Mouse (Mus musculus) cerebellum, adult 11-12 months (tissue): ENCODE measurements at regions not wholly inside any gene's neighbourhood (a gene's known extent, or its start where the extent isn't known, plus 50 kb on each side); places are given as distances from the start of the nearest gene placed in this dataset.

Source experiments
- DNase-seq: peaks from one replicate; pipeline ENCODE4 v3.0.0; 2022

- DNase-seq, result no peak
Measured at GRCm38 (mm10) chr4:31403976-31404375, 559.9 kb upstream of the Map3k7 start.

GRCm38 (mm10) chr4:31404840-31405714 is 558.8 kb upstream of the Map3k7 start:
- no peak for DNase-seq

- no peak for DNase-seq
Measured at GRCm38 (mm10) chr4:31410157-31410556, 553.7 kb upstream of the Map3k7 start.

- no peak for DNase-seq
Measured at GRCm38 (mm10) chr4:31411770-31412525, 551.9 kb upstream of the Map3k7 start.

GRCm38 (mm10) chr4:31417161-31417560 is 546.7 kb upstream of the Map3k7 start:
- no peak for DNase-seq

GRCm38 (mm10) chr4:31419240-31419639 is 544.7 kb upstream of the Map3k7 start:
- DNase-seq, result no peak

GRCm38 (mm10) chr4:31420167-31420566 is 543.7 kb upstream of the Map3k7 start:
- DNase-seq, result no peak

- DNase-seq, result no peak
Measured at GRCm38 (mm10) chr4:31421386-31421785, 542.5 kb upstream of the Map3k7 start.

- no peak for DNase-seq
Measured at GRCm38 (mm10) chr4:31425135-31425534, 538.8 kb upstream of the Map3k7 start.

- no peak for DNase-seq
Measured at GRCm38 (mm10) chr4:31425716-31426115, 538.2 kb upstream of the Map3k7 start.

- DNase-seq, result no peak
Measured at GRCm38 (mm10) chr4:31426169-31427030, 537.5 kb upstream of the Map3k7 start.

GRCm38 (mm10) chr4:31433943-31434342 is 530.0 kb upstream of the Map3k7 start:
- DNase-seq, result no peak

- no peak for DNase-seq
Measured at GRCm38 (mm10) chr4:31454898-31455297, 509.0 kb upstream of the Map3k7 start.

GRCm38 (mm10) chr4:31455466-31455865 is 508.4 kb upstream of the Map3k7 start:
- DNase-seq, result no peak

- no peak for DNase-seq
Measured at GRCm38 (mm10) chr4:31462456-31462855, 501.4 kb upstream of the Map3k7 start.

GRCm38 (mm10) chr4:31463130-31463698 is 500.7 kb upstream of the Map3k7 start:
- DNase-seq, result no peak

- DNase-seq, result no peak
Measured at GRCm38 (mm10) chr4:31468306-31468705, 495.6 kb upstream of the Map3k7 start.

GRCm38 (mm10) chr4:31469803-31470202 is 494.1 kb upstream of the Map3k7 start:
- DNase-seq, result no peak

- no peak for DNase-seq
Measured at GRCm38 (mm10) chr4:31492535-31492934, 471.4 kb upstream of the Map3k7 start.

- no peak for DNase-seq
Measured at GRCm38 (mm10) chr4:31493087-31493511, 470.8 kb upstream of the Map3k7 start.

- no peak for DNase-seq
Measured at GRCm38 (mm10) chr4:31499888-31500287, 464.0 kb upstream of the Map3k7 start.

GRCm38 (mm10) chr4:31500432-31500831 is 463.5 kb upstream of the Map3k7 start:
- no peak for DNase-seq
